Mouse (Mus musculus): ENCODE data around the gene Tectb. TPM values are rescaled to one million over a fixed set of nuclear protein-coding genes. Genes with fewer than 3 reads are reported as not detected.

The Tectb gene
- total and polyA plus RNA-seq, 3 experiments: not detected

GRCm38 (mm10) chr19:55193717-55194394, 13.3 kb downstream of the Tectb start:
- Histone ChIP-seq H3K27ac (ENCODE audit: control insufficient read depth, low read depth, low read length) (no peak overlapping the region), H3K27me3 (ENCODE audit: control insufficient read depth in 1 of 2, insufficient read depth in 2 of 2, low read length in 2 of 2) (peaks cover 5 to 6% of the 10 kb centered on the region in 2 experiments), H3K36me3 (ENCODE audit: control insufficient read depth in 1 of 2, insufficient read depth in 2 of 2, low read length in 2 of 2) (no peaks in the 10 kb centered on the region), H3K4me3 (ENCODE audit: control insufficient read depth in 1 of 2, insufficient read depth in 1 of 2, low read depth in 2 of 2, low read length in 2 of 2) (no peak overlapping the region), H3K79me2 (ENCODE audit: control insufficient read depth, insufficient read depth, low read length, poor library complexity) (no peaks in the 10 kb centered on the region), H3K9ac (ENCODE audit: control insufficient read depth, low read depth, low read length, poor library complexity, severe bottlenecking) (no peak overlapping the region), H3K9me3 (replicated peaks; ENCODE audit: insufficient read depth, low read length) (no peaks in the 10 kb centered on the region), H3K4me1 (ENCODE audit: control insufficient read depth in 1 of 2, insufficient read depth in 2 of 2, low read length in 2 of 2) (no peaks in the 10 kb centered on the region)
- TF ChIP-seq ETS1 (IDR thresholded peaks at IDR 0.05; ENCODE audit: low read depth, low read length) (no peak), MYC (IDR thresholded peaks at IDR 0.05; ENCODE audit: low read depth, low read length) (no peak)
- no peak for DNase-seq (ENCODE audit: low read depth, low spot score)

DNA sequence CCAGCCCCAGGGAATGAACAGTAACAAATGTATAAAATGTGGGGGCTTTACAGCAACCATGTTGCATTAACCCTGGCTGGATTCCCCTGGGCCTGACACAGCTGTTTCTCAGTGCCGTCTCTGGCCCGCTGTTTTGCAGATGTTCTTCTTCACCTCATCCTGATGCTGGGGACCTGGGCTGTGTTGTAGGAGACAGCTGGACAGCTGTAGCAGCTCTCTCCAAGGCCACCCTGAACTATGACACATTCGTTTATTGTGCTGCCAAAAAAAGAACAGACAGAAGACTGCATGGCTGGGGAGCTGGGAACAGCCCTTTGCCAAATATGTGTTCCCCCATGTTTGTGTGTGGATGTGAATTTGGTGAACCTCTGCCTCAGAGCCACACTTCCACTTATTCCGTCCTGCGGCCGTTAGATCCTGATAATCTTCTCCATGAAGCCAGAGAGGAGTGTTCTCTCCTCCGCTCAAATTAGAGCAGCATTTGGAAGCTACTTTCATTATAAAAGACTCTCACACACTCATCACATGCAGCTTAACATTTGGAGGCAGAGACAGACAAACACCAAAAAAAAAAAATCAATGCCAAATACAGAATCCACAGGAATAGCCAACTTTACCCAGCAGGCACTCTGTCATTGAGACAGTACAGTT, 14.1 kb downstream of the Tectb start:
- no peaks in the 10 kb centered on the region for H3K79me2 ChIP-seq (ENCODE audit: control insufficient read depth, insufficient read depth, low read length, poor library complexity)
- TF ChIP-seq GATA1 (IDR thresholded peaks at IDR 0.05; ENCODE audit: low read depth, low read length) (no peak), HCFC1 (IDR thresholded peaks at IDR 0.05; ENCODE audit: low read depth, low read length) (no peak), RAD21 (IDR thresholded peaks at IDR 0.05; ENCODE audit: low read depth, low read length) (no peak), ZKSCAN1 (IDR thresholded peaks at IDR 0.05; ENCODE audit: low read depth, low read length) (no peak), NELFE (IDR thresholded peaks at IDR 0.05; ENCODE audit: low read depth, low read length) (no peak), BHLHE40 (IDR thresholded peaks at IDR 0.05; ENCODE audit: borderline replicate concordance, low read depth, low read length) (no peak), POLR2AphosphoS5 (IDR thresholded peaks at IDR 0.05; ENCODE audit: borderline replicate concordance, low read depth, low read length) (no peak), KAT2A (conservative IDR thresholded peaks at IDR 0.05; ENCODE audit: low read depth, low read length) (no peak), NRF1 (IDR thresholded peaks at IDR 0.05; ENCODE audit: insufficient read depth, low read depth, low read length, poor library complexity, severe bottlenecking) (no peak), TCF12 (IDR thresholded peaks at IDR 0.05; ENCODE audit: low read depth, low read length) (no peak), MEF2A (IDR thresholded peaks at IDR 0.05; ENCODE audit: extremely low read depth, insufficient replicate concordance, low read depth, low read length, poor library complexity, severe bottlenecking) (no peak), EP300 (IDR thresholded peaks at IDR 0.05; ENCODE audit: low read depth in 1 of 2, low read length in 2 of 2) (no peak), RCOR1 (IDR thresholded peaks at IDR 0.05; ENCODE audit: low read depth, low read length) (no peak), ELF1 (IDR thresholded peaks at IDR 0.05; ENCODE audit: low read depth, low read length) (no peak), MAZ (IDR thresholded peaks at IDR 0.05; ENCODE audit: low read depth, low read length) (no peak), ZMIZ1 (IDR thresholded peaks at IDR 0.05; ENCODE audit: low read depth, low read length) (no peak)
- no peak overlapping the region for H3K9ac ChIP-seq (ENCODE audit: control insufficient read depth, low read depth, low read length, poor library complexity, severe bottlenecking)
- no peak overlapping the region for H3K27ac ChIP-seq (ENCODE audit: control insufficient read depth, low read depth, low read length)
- H3K36me3 ChIP-seq (ENCODE audit: control insufficient read depth in 1 of 2, insufficient read depth in 2 of 2, low read length in 2 of 2): no peaks in the 10 kb centered on the region
- no peaks in the 10 kb centered on the region for H3K4me1 ChIP-seq (ENCODE audit: control insufficient read depth in 1 of 2, insufficient read depth in 2 of 2, low read length in 2 of 2)
- no peaks in the 10 kb centered on the region for H3K9me3 ChIP-seq (replicated peaks; ENCODE audit: insufficient read depth, low read length)
- no peak overlapping the region for H3K4me3 ChIP-seq (ENCODE audit: control insufficient read depth in 1 of 2, insufficient read depth in 1 of 2, low read depth in 2 of 2, low read length in 2 of 2)
- DNase-seq (ENCODE audit: low read depth, low spot score): no peak
- peaks cover 5 to 6% of the 10 kb centered on the region in 2 experiments for H3K27me3 ChIP-seq (ENCODE audit: control insufficient read depth in 1 of 2, insufficient read depth in 2 of 2, low read length in 2 of 2)

Data from MEL (cell line).